25 mouse cellular contexts compared by ENCODE assay signal in genomic region chr2:164180770-164181169, GRCm38 (mm10). TPM values are rescaled to one million over a fixed set of nuclear protein-coding genes. Genes with fewer than 3 reads are reported as not detected.
"Had no signal": no experiment of that assay in that cellular context is flagged by ENCODE, and none has a peak within 500 bp of the region (broad histone marks: within the 10 kb centered on the region; RNA-seq: fewer than 3 reads in every experiment).

No protein-coding gene starts in this region.

- H3K36me3 ChIP-seq: intestine, embryonic 15.5 days; limb, embryonic 12.5 days; limb, embryonic 15.5 days had no signal

- H3K4me1 ChIP-seq: intestine, embryonic 15.5 days had no signal

- H3K4me2 ChIP-seq: intestine, embryonic 15.5 days; limb, embryonic 12.5 days; limb, embryonic 15.5 days; liver, embryonic 11.5 days; midbrain, embryonic 11.5 days had no signal

- H3K9ac ChIP-seq: intestine, embryonic 15.5 days; limb, embryonic 12.5 days; limb, embryonic 15.5 days; liver, embryonic 14.5 days; liver, postnatal 0 days had no signal

- DNase-seq: kidney, adult 18-20 months; left cerebral cortex, postnatal 4 days; thymus, adult 18-20 months had no signal

- H3K9me3 ChIP-seq: intestine, embryonic 15.5 days; limb, embryonic 12.5 days; limb, embryonic 15.5 days had no signal

- ATAC-seq: intestine, embryonic 15.5 days; liver, postnatal 0 days had no signal

- H3K27ac ChIP-seq: intestine, embryonic 15.5 days; limb, embryonic 12.5 days; limb, embryonic 15.5 days; liver, embryonic 14.5 days had no signal

- H3K4me3 ChIP-seq: intestine, embryonic 15.5 days; limb, embryonic 12.5 days; limb, embryonic 15.5 days had no signal

RNA-seq across cellular contexts. Expression of gene Wfdc5, which starts 1.8 kb away (rescaled TPM):
- total RNA-seq: layer of hippocampus, adult 18-20 months; layer of hippocampus, postnatal 14 days; left cerebral cortex, adult 8-10 months; left cerebral cortex, postnatal 14 days; left cerebral cortex, postnatal 4 days; megakaryocyte progenitor cell, adult 5-6 weeks; megakaryocyte-erythroid progenitor cell, adult 5-6 weeks; midbrain, postnatal 0 days had no signal
- polyA plus RNA-seq: intestine, embryonic 15.5 days; kidney, embryonic 16.5 days; limb, embryonic 12.5 days; liver, embryonic 11.5 days; liver, embryonic 14.5 days; liver, postnatal 0 days; midbrain, embryonic 11.5 days; midbrain, embryonic 14.5 days; midbrain, postnatal 0 days; neural tube, embryonic 11.5 days; neural tube, embryonic 14.5 days; spleen, adult 2 months had no signal

RNA-seq across cellular contexts. Expression of gene Wfdc12, which starts 9.6 kb away (rescaled TPM):
- total RNA-seq: layer of hippocampus, adult 18-20 months; layer of hippocampus, postnatal 14 days; left cerebral cortex, adult 8-10 months; left cerebral cortex, postnatal 14 days; left cerebral cortex, postnatal 4 days; megakaryocyte progenitor cell, adult 5-6 weeks; megakaryocyte-erythroid progenitor cell, adult 5-6 weeks; midbrain, postnatal 0 days had no signal
- polyA plus RNA-seq: intestine, embryonic 15.5 days; kidney, embryonic 16.5 days; limb, embryonic 12.5 days; liver, embryonic 11.5 days; liver, embryonic 14.5 days; midbrain, embryonic 11.5 days; midbrain, embryonic 14.5 days; midbrain, postnatal 0 days; neural tube, embryonic 11.5 days; neural tube, embryonic 14.5 days; small intestine, adult 2 months; spleen, adult 2 months; stomach, embryonic 16.5 days had no signal

RNA-seq across cellular contexts. Expression of gene Kcns1, which starts 9.9 kb away (rescaled TPM):
- polyA plus RNA-seq: liver, embryonic 11.5 days; liver, postnatal 0 days had no signal

RNA-seq across cellular contexts. Expression of gene Wfdc15a, which starts 19.2 kb away (rescaled TPM):
- total RNA-seq: layer of hippocampus, adult 18-20 months; layer of hippocampus, postnatal 14 days; left cerebral cortex, adult 8-10 months; left cerebral cortex, postnatal 14 days; left cerebral cortex, postnatal 4 days; megakaryocyte progenitor cell, adult 5-6 weeks; megakaryocyte-erythroid progenitor cell, adult 5-6 weeks; midbrain, postnatal 0 days had no signal
- polyA plus RNA-seq: intestine, embryonic 15.5 days; kidney, embryonic 16.5 days; limb, embryonic 12.5 days; limb, embryonic 15.5 days; liver, embryonic 11.5 days; liver, embryonic 14.5 days; liver, postnatal 0 days; midbrain, embryonic 11.5 days; midbrain, embryonic 14.5 days; midbrain, postnatal 0 days; neural tube, embryonic 11.5 days; neural tube, embryonic 14.5 days; small intestine, adult 2 months; spleen, adult 2 months; stomach, embryonic 16.5 days; urinary bladder, adult 2 months had no signal

RNA-seq across cellular contexts. Expression of gene Wfdc15b, which starts 40.7 kb away (rescaled TPM):
- total RNA-seq: layer of hippocampus, adult 18-20 months; layer of hippocampus, postnatal 14 days; left cerebral cortex, adult 8-10 months; left cerebral cortex, postnatal 14 days; left cerebral cortex, postnatal 4 days; megakaryocyte progenitor cell, adult 5-6 weeks; megakaryocyte-erythroid progenitor cell, adult 5-6 weeks; midbrain, postnatal 0 days had no signal
- polyA plus RNA-seq: limb, embryonic 12.5 days; limb, embryonic 15.5 days; liver, embryonic 11.5 days; midbrain, embryonic 11.5 days; midbrain, embryonic 14.5 days; midbrain, postnatal 0 days; neural tube, embryonic 11.5 days; neural tube, embryonic 14.5 days; small intestine, adult 2 months had no signal
